Mouse (Mus musculus): ENCODE results near the gene Mab21l3.

DNA sequence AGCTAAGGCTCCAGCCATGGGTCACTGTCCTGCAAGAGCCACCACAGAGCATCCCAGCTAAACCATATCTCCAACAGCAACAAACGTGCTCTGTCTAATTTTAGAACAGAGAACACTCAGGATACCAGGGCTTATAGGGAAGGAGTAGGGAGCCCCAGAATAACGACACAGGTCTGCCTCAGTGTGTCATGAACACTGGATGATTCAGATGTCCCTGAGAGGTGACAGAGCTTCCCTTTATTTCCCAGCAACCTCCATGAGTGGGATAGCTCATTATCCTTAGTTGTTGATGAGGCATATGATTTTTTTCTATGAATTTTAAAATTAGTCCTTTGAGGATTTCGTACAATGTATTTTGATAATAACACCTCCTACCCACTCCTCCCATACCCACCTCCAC is 78.2 kb downstream of the Mab21l3 start:
- TF ChIP-seq IRF4 (IDR thresholded peaks at IDR 0.05; ENCODE audit: low read depth, low read length) (no peak), CTCF (conservative IDR thresholded peaks at IDR 0.05 in 1 of 2, IDR thresholded peaks at IDR 0.05 in 1 of 2; ENCODE audit: low read depth in 2 of 2, low read length in 2 of 2) (no peak), ZMIZ1 (IDR thresholded peaks at IDR 0.05; ENCODE audit: low read depth, low read length) (no peak), JUN (IDR thresholded peaks at IDR 0.05; ENCODE audit: insufficient read depth, low read depth, low read length) (no peak)

Measured in CH12.LX (cell line).